Mouse (Mus musculus): ENCODE results near the gene Nkiras1. TPM values are rescaled to one million over a fixed set of nuclear protein-coding genes. Genes with fewer than 3 reads are reported as not detected.
"Not testable (repeated sequence)": the region's sequence is repeated elsewhere in the genome, so short reads cannot be mapped to it uniquely, and the experiment has no call there.

Nkiras1 gene
- polyA plus RNA-seq (2016; fragmentation: Nextera tagmentation; extraction: Ambion mirVana): 18.5 and 19.1 TPM in 2 replicates

DNA sequence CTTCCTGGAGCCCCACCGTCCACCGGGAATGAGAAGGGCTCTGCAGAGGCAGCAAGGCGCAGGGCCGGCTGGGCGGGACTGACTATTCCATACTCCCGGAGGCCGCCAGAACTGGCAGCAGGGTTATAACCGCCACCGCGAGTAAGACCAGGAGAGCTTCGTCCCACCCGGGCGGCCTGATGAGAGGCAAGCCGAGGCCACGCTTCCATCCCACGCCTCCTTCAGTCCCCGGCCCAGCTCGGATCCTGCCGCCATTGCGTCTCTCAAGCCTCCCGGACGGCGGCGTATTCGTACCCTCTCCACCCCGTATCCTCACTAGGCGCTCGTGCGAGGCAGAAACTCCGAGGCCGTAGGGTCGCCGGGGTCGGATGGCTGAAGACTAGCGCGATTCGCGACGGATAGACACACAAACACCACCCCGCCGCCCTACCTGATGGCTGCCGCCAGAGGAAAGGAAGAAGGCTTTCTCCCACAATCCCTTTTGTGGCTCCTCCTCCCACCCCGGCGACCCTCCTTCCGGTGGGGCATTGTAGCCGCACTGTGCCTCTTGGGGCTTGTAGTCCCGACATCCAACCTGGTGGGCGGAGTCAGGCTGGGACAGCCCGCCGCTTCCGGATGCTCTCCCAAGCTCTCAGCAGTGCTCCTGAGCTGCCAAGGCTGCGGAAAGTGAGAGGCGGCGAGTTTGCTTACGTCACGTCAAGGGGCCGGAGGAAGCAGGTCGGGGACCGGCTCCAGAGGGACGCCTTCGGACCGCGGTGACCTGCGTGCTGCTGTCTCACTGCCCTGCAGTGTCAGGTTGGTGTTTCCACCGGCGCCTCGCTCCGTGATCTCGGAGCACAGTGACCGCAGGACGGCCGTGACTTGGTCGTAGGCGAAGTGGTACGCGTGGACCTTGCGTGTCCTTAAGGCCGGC lies at the start of gene Nkiras1, which contains the start of gene Rpl15:
TSS of gene Nkiras1 (plus strand) at position 608 of the 913 bp plus-strand sequence.
TSS of gene Rpl15 (minus strand) at position 863 of the 913 bp plus-strand sequence.
- ATAC-seq (ENCODE audit: insufficient number of reproducible peaks, low FRiP score): peak; percentile 100
- Histone ChIP-seq H3K4me2 (peak within 1 kb of the TSS; percentile 87), H3K9ac (peak within 1 kb of the TSS; percentile 99), H3K4me1 (replicated peaks) (peaks cover 8% of the 10 kb centered on the region), H3K27ac (ENCODE audit: poor library complexity, severe bottlenecking) (peak within 1 kb of the TSS; percentile 82), H3K27me3 (replicated peaks) (no peaks in the 10 kb centered on the region), H3K36me3 (peaks cover 31% of the 10 kb centered on the region), H3K4me3 (peak within 1 kb of the TSS; percentile 80), H3K9me3 (replicated peaks) (no peaks in the 10 kb centered on the region)
- under 1% methylated on average over 78 of the region's 78 CpGs for WGBS

DNA sequence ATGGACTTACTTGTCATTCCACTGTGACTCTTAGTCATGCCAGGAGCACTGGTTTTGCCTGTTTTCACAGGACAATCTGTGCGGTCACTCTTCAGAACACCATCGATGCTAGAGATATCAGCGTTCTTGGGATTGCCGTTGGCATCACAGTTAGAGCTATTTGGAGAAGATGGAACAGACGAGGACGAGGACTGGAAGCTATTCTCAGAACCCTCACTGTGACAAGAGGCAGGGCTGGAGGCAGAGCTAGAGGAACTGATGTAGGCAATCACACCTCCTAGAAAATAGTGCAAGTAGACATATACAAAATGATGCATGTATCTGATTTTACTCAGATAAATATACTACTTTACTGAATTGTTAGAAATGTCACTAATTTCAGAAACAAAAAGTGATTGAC lies 49.0 kb upstream of the Nkiras1 start:
- 73% methylated on average over 6 of the region's 6 CpGs for WGBS
- Histone ChIP-seq H3K9me3 (replicated peaks) (no peaks in the 10 kb centered on the region), H3K36me3 (peaks cover 8% of the 10 kb centered on the region), H3K4me1 (replicated peaks) (0 out of 2 replicates have a peak, but pooled peaks cover 2% of the 10 kb centered on the region), H3K4me2 (no peak overlapping the region), H3K27me3 (replicated peaks) (no peaks in the 10 kb centered on the region), H3K27ac (ENCODE audit: poor library complexity, severe bottlenecking) (no peak overlapping the region), H3K4me3 (no peak overlapping the region), H3K9ac (no peak overlapping the region)
- no peak for ATAC-seq (ENCODE audit: insufficient number of reproducible peaks, low FRiP score)

DNA sequence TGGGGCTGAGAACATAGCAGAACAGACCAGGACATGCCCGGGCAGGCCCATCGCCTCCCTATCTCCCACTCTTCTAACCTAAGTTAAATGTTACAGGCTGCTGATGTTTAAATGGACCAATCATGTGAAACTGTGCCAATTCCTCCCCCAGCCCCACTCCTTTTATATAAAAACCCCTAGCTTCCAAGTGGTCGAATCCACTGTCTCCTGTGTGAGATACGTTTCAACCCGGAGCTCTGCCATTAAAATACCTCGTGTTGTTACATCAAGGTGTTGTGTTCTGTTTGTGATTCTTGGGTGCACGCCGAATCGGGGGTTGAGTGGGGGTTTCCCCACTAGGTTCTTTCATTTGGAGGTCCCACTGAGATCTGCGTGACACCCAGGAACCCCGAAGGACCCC lies 45.5 kb upstream of the Nkiras1 start:
- WGBS: 90% methylated on average over 11 of the region's 11 CpGs
- not testable (repeated sequence) for H3K9ac ChIP-seq; H3K36me3 ChIP-seq; ATAC-seq (ENCODE audit: insufficient number of reproducible peaks, low FRiP score); H3K27ac ChIP-seq (ENCODE audit: poor library complexity, severe bottlenecking); H3K4me2 ChIP-seq; H3K27me3 ChIP-seq (replicated peaks); H3K4me1 ChIP-seq (replicated peaks); H3K9me3 ChIP-seq (replicated peaks); H3K4me3 ChIP-seq

DNA sequence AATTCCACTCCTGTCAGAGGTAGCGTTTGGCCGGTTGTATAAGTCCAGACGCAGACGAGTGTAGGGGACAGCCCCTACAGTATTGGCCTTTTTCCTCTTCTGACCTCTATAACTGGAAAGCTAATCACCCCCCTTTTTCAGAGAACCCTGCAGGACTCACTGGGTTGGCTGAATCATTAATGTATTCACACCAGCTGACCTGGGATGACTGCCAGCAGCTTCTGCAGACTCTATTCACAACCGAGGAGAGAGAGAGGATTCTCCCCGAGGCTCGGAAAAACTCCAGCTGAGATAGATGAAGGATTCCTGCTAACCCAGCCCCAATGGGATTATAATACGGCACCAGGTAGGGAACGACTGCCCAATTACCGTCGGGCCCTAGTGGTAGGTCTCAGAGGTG lies 44.8 kb upstream of the Nkiras1 start:
- not testable (repeated sequence) for H3K4me1 ChIP-seq (replicated peaks); H3K9me3 ChIP-seq (replicated peaks); H3K4me3 ChIP-seq; H3K36me3 ChIP-seq; H3K27me3 ChIP-seq (replicated peaks); H3K27ac ChIP-seq (ENCODE audit: poor library complexity, severe bottlenecking); ATAC-seq (ENCODE audit: insufficient number of reproducible peaks, low FRiP score); H3K4me2 ChIP-seq; H3K9ac ChIP-seq
- 74% methylated on average over 11 of the region's 11 CpGs for WGBS

DNA sequence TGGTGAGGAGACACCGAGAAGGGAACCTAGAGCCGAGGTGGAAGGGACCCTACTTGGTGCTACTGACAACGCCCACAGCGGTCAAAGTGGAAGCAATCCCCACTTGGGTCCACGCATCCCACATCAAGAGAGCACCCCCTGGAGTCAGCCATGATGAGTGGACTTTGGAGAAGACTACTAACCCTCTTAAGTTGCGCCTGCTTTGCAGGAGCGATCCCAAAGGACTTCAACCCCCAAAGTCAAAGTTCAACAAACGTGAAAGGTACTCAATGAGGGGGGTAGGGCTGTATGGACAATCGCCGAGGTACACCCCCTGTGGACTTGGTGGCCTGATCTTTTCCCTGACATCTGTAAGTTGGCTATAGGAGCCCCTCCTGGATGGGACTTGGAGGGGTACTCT lies 41.2 kb upstream of the Nkiras1 start:
- H3K27me3 ChIP-seq (replicated peaks); H3K9me3 ChIP-seq (replicated peaks); H3K9ac ChIP-seq; H3K4me3 ChIP-seq; H3K36me3 ChIP-seq; H3K27ac ChIP-seq (ENCODE audit: poor library complexity, severe bottlenecking); H3K4me2 ChIP-seq; ATAC-seq (ENCODE audit: insufficient number of reproducible peaks, low FRiP score): not testable (repeated sequence)
- WGBS: 90% methylated on average over 10 of the region's 10 CpGs
- H3K4me1 ChIP-seq (replicated peaks): peaks cover 16% of the 10 kb centered on the region

DNA sequence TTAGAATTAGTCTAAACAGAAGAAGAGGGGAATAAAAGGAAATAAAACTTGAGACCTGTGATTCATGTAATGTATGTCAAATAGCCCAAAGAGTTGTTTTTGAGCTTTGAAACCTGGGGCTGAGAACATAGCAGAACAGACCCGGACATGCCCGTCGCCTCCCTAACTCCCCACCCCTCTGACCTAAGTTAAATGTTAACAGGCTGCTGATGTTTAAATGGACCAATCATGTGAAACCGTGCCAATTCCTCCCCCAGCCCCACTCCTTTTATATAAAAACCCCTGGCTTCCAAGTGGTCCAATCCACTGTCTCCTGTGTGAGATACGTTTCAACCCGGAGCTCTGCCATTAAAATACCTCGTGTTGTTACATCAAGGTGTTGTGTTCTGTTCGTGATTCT lies 39.1 kb upstream of the Nkiras1 start:
- peaks cover 21% of the 10 kb centered on the region for H3K4me1 ChIP-seq (replicated peaks)
- not testable (repeated sequence) for H3K4me2 ChIP-seq; ATAC-seq (ENCODE audit: insufficient number of reproducible peaks, low FRiP score); H3K9me3 ChIP-seq (replicated peaks); H3K4me3 ChIP-seq; H3K27ac ChIP-seq (ENCODE audit: poor library complexity, severe bottlenecking); H3K36me3 ChIP-seq; H3K9ac ChIP-seq; H3K27me3 ChIP-seq (replicated peaks)
- 95% methylated on average over 8 of the region's 8 CpGs for WGBS

DNA sequence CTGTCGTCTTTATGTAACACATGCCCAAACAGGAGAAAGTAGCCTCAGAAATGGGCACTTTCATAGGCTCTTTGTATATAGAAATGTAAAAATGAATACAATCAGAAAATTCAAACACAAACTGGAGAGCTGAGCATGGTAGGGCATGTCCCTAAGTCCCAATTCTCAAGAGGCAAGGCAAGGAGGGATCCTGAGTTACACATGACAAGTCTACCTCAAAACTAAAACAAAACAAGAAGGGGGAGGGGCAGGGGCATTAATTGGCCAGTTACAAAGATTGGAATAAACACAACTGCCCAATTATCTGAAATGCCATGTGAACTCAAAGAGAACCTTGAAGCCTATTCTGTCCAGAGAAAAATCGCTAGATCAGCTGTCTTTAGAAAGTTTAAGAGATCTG lies 37.9 kb upstream of the Nkiras1 start:
- ATAC-seq (ENCODE audit: insufficient number of reproducible peaks, low FRiP score): no peak
- 79% methylated on average over 2 of the region's 2 CpGs for WGBS
- H3K4me2 ChIP-seq: no peak overlapping the region

DNA sequence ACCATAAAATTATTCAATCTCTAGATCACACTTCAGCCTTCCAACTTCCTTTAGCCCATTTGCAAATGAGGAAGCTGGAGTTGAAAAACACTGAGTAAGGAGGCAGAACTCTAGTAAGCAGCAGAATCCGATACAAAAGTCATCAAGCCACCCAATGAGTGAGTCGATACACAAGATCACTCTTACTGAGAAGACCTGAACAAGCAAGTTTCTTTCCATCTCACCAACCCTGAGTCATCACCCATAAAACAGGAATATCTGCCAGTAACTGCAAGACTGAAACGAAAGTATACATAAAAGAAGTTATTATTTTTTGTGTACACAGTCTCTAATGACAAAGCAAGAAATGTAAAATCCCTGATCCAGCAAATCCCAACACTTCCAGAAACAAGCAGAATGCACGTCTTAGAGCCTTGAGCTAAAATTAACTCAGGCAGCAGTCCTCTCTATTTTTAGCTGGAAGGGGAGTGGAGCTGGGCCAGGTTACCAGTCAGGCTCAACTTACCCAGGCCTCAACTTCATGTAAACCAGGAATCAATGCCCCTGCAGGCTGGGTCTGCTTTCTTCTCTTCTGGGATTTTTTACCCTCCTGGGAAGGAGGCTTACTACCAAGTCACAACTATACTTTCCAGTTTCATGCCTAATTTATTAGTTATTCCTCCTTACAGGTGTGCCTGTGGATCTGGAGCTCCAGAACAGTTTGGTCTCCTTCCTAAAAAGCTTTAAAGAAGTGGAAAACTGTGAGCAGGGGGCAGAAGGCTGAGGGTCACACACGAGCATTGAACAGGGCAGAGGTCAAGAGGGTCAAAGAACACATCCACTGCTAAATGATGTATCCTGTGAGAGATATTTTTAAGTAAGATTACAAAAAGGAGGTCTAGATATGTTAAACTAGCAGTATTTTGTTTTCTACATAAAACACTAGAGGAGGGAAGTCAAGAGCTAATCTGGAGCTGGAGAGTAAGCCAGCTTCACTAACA lies 36.7 kb upstream of the Nkiras1 start:
- Histone ChIP-seq H3K36me3 (no peaks in the 10 kb centered on the region), H3K4me1 (replicated peaks) (peaks cover 25% of the 10 kb centered on the region), H3K27ac (ENCODE audit: poor library complexity, severe bottlenecking) (peak overlapping the region; percentile 94), H3K9ac (0 out of 2 replicates have a peak overlapping the region, but pooled peaks have one; percentile 34), H3K4me3 (no peak overlapping the region), H3K9me3 (replicated peaks) (no peaks in the 10 kb centered on the region), H3K27me3 (replicated peaks) (no peaks in the 10 kb centered on the region), H3K4me2 (peak overlapping the region; percentile 44)
- ATAC-seq (ENCODE audit: insufficient number of reproducible peaks, low FRiP score): no peak
- WGBS: 31% methylated on average over 5 of the region's 5 CpGs

More for the DNA sequence above, 37.9 kb upstream of the Nkiras1 start:
- Histone ChIP-seq H3K9ac (no peak overlapping the region), H3K27ac (ENCODE audit: poor library complexity, severe bottlenecking) (0 out of 2 replicates have a peak overlapping the region, but pooled peaks have one; percentile 94), H3K9me3 (replicated peaks) (no peaks in the 10 kb centered on the region), H3K27me3 (replicated peaks) (no peaks in the 10 kb centered on the region), H3K4me3 (no peak overlapping the region), H3K4me1 (replicated peaks) (peaks cover 25% of the 10 kb centered on the region), H3K36me3 (no peaks in the 10 kb centered on the region)

DNA sequence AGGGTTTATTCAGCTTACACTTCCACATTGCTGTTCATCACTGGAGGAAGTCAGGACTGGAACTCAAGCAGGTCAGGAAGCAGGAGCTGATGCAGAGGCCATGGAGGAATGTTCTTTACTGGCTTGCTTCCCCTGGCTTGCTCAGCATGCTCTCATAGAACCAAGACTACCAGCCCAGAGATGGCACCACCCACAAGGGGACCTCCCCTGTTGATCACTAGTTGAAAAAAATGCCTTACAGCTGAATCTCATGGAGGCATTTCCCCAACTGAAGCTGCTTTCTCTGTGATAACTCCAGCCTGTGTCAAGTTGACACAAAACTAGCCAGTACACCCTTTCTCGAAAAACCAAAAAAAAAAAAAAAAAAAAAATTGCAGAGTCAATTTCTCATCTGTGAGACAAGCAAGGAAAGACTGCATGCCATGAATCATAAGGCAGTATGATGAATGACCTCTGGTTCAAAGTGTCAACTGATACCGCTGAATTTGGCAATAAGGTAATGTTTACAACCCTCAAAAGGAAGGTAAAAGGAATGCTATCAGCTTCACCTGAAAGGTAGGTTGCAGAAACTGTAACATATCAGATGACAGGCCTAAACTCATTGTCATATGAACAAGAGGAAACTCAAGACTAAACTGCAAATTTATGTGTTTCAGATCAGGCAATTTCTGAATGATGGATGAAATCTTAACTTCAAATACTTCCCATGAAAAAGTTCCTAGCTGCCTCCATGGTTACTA lies 34.3 kb upstream of the Nkiras1 start:
- 87% methylated on average over 2 of the region's 2 CpGs for WGBS
- not testable (repeated sequence) for ATAC-seq (ENCODE audit: insufficient number of reproducible peaks, low FRiP score); H3K9me3 ChIP-seq (replicated peaks); H3K9ac ChIP-seq; H3K27ac ChIP-seq (ENCODE audit: poor library complexity, severe bottlenecking); H3K4me3 ChIP-seq; H3K36me3 ChIP-seq; H3K27me3 ChIP-seq (replicated peaks); H3K4me2 ChIP-seq
- peaks cover 25% of the 10 kb centered on the region for H3K4me1 ChIP-seq (replicated peaks)

DNA sequence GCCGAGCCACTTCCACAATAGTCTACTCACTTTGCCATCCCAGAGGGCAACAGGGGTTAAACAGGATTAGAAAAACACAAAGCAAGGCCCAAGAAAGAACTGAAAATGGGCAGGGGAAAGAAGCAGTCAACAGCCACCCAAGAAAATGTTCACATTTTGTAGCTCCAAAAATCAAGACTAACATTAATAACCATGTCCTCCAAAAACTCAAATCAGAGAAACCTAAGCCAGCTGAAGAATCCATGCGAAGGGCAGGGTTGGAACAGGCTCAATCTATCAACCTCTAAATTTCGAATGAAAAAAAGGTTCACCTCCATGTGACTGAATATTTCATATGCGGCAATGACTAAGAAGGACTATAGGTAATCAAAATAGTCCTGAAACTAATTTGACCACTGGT lies 33.6 kb upstream of the Nkiras1 start:
- 75% methylated on average over 4 of the region's 4 CpGs for WGBS
- Histone ChIP-seq H3K36me3 (no peaks in the 10 kb centered on the region), H3K27ac (ENCODE audit: poor library complexity, severe bottlenecking) (no peak overlapping the region), H3K9ac (no peak overlapping the region), H3K4me3 (peak overlapping the region; percentile 81), H3K4me1 (replicated peaks) (peaks cover 22% of the 10 kb centered on the region), H3K4me2 (peak overlapping the region; percentile 71; the same call in 1 of the 2 replicates), H3K27me3 (replicated peaks) (no peaks in the 10 kb centered on the region), H3K9me3 (replicated peaks) (no peaks in the 10 kb centered on the region)
- no peak for ATAC-seq (ENCODE audit: insufficient number of reproducible peaks, low FRiP score)

Measured in heart, embryonic 12.5 days (tissue).